ENCODE assay signal across 8 mouse cellular contexts in the genomic region with DNA sequence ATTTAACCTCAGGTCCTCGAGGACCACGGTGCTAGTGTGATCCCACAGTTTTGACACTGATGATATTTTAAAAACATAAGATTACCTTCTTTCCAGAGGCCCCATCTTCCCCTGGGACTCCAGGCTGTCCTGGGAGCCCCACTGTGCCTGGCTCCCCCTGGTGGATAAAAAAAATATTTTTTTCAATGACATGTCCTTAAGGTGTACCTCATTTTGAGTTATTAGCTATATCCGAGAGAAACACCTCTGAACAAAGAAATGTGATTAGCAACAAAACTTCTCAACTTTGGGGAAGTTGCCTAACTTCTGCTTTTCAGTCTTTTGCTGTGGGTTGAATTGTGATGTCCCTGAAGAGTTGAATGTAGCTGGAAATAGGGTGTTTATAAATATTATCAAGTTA.
DNase-seq lines count a peak whose midpoint lies in the region; ATAC-seq lines count a peak whose summit lies in the region.
"Had no signal": no experiment of that assay in that cellular context is flagged by ENCODE, and none has a peak within 500 bp of the region (broad histone marks: within the 10 kb centered on the region; RNA-seq: fewer than 3 reads in every experiment).

No protein-coding gene starts in this region.

- no peaks in the 10 kb centered on the region for H3K9me3 ChIP-seq in kidney, embryonic 14.5 days (ENCODE audit: control insufficient read depth, low read length)

- WGBS in kidney, embryonic 14.5 days = 57% methylated on average over 3 of the region's 3 CpGs

- no peaks in the 10 kb centered on the region for H3K27me3 ChIP-seq in kidney, embryonic 14.5 days (ENCODE audit: control insufficient read depth, insufficient read depth, low read length)

- no peak overlapping the region for H3K4me2 ChIP-seq in kidney, embryonic 14.5 days (replicated peaks; ENCODE audit: low read depth, low read length)

- peak; percentile 32; the same call in 1 of the 2 replicates for ATAC-seq in kidney, embryonic 14.5 days (ENCODE audit: low FRiP score, low TSS enrichment)

- H3K27ac ChIP-seq in kidney, embryonic 14.5 days (ENCODE audit: low read depth, low read length) = no peak overlapping the region
- H3K27ac ChIP-seq: macrophage had no signal

- DNase-seq in kidney, adult 18-20 months = no peak
- peak; percentile 27 for DNase-seq in CD4-positive helper T cell, adult 2 months (ENCODE audit: low read depth, low spot score)
- peak; percentile 32 for DNase-seq in ES-CJ7 (ENCODE audit: low read depth, low spot score)
- peak; percentile 46 for DNase-seq in embryo, embryonic 9.5 days (ENCODE audit: extremely low spot score)
- DNase-seq in naive thymus-derived CD4-positive, alpha-beta T cell, adult 2 months (ENCODE audit: low read depth) = peak; percentile 55
- no peak for DNase-seq in left cerebral cortex, adult 8-10 months (ENCODE audit: low spot score in 2 of 2)

- H3K4me3 ChIP-seq in kidney, embryonic 14.5 days (ENCODE audit: low read length) = no peak overlapping the region

- H3K9ac ChIP-seq in kidney, embryonic 14.5 days (ENCODE audit: low read depth, low read length) = no peak overlapping the region

- H3K36me3 ChIP-seq in kidney, embryonic 14.5 days (ENCODE audit: control insufficient read depth, insufficient read depth, low read length) = no peaks in the 10 kb centered on the region

- H3K4me1 ChIP-seq in kidney, embryonic 14.5 days (ENCODE audit: control insufficient read depth, insufficient read depth, low read length) = no peaks in the 10 kb centered on the region

Comparison
In these comparisons a context has a peak if more than half of its experiments do, and no peak if none do; other contexts are left out.
1. DNase-seq: peak in CD4-positive helper T cell, adult 2 months (single experiment), ES-CJ7 (single experiment), embryo, embryonic 9.5 days (single experiment) and naive thymus-derived CD4-positive, alpha-beta T cell, adult 2 months (single experiment); none in kidney, adult 18-20 months (single experiment) and left cerebral cortex, adult 8-10 months (0 of 2).